Mouse (Mus musculus) liver, embryonic 16.5 days (tissue): ENCODE measurements around the gene Fstl1. TPM values are rescaled to one million over a fixed set of nuclear protein-coding genes. Genes with fewer than 3 reads are reported as not detected.

ENCODE experiments used
- ATAC-seq: fragments of 200-750 bp; cut with Nextera tagmentation; 2 replicates; pipeline ENCODE4 v1.8.0; 2017; ENCODE audit warnings: low read depth, mild to moderate bottlenecking, moderate number of reproducible peaks, moderate library complexity
- H3K27ac ChIP-seq: fragments of 300-500 bp; sonication (generic); 2 replicates; pipeline ENCODE4 v1.5.1; 2014; ENCODE audit warnings: mild to moderate bottlenecking, low read length
- H3K27me3 ChIP-seq: fragments of 300-500 bp; sonication (generic); 2 replicates; pipeline ENCODE4 v1.6.1; 2014; ENCODE audit warnings: low read depth, low read length, mixed read lengths; ENCODE audit not compliant: control insufficient read depth, insufficient read depth
- H3K36me3 ChIP-seq: fragments of 300-500 bp; sonication (generic); 2 replicates; pipeline ENCODE4 v1.6.1; 2014; ENCODE audit warnings: mild to moderate bottlenecking; ENCODE audit not compliant: control insufficient read depth, insufficient read depth
- H3K4me1 ChIP-seq: fragments of 300-500 bp; sonication (generic); 2 replicates; pipeline ENCODE4 v1.6.1; 2014; ENCODE audit warnings: low read depth, low read length, mixed read lengths; ENCODE audit not compliant: control insufficient read depth
- H3K4me2 ChIP-seq: fragments of 300-500 bp; sonication (generic); 2 replicates; pipeline ENCODE4 v1.6.1; 2014; ENCODE audit warnings: low read depth, low read length, mixed read lengths
- H3K4me3 ChIP-seq: fragments of 300-500 bp; sonication (generic); 2 replicates; pipeline ENCODE4 v1.5.1; 2014; ENCODE audit warnings: low read depth, mild to moderate bottlenecking, low read length
- H3K9ac ChIP-seq: fragments of 300-500 bp; sonication (generic); 2 replicates; pipeline ENCODE4 v1.6.1; 2014; ENCODE audit warnings: low read depth, low read length
- H3K9me3 ChIP-seq: fragments of 300-500 bp; sonication (generic); replicated peaks from 2 replicates; pipeline ENCODE4 v1.6.1; 2016; ENCODE audit warnings: low read length; ENCODE audit not compliant: control insufficient read depth
- WGBS: fragments of 180-500 bp; shearing (Covaris S2); extraction: QIAGEN DNeasy Blood & Tissue Kit; methylation state at CpG from one replicate; pipeline ENCODE4 v1.1.7; 2014; ENCODE audit not compliant: insufficient replicate concordance; 5-methylcytosine and 5-hydroxymethylcytosine counted together
- polyA plus RNA-seq: library from polyadenylated mRNA; unstranded; fragments of >200 nt; fragmentation: Nextera tagmentation; extraction: Ambion mirVana; gene quantifications from 2 replicates; pipeline ENCODE4 v1.2.1, GENCODE M21; 2015

The Fstl1 gene
- polyA plus RNA-seq, 1 experiment from 2014 or later: 21.5 TPM

- Histone ChIP-seq H3K27me3 (no peaks in the 10 kb centered on the region), H3K27ac (no peak overlapping the region), H3K36me3 (no peaks in the 10 kb centered on the region), H3K4me1 (peaks cover 2% of the 10 kb centered on the region; the same call in 1 of the 2 replicates), H3K4me2 (no peak overlapping the region), H3K9me3 (no peaks in the 10 kb centered on the region), H3K4me3 (no peak overlapping the region), H3K9ac (no peak overlapping the region)
- ATAC-seq: no peak
- 63% methylated on average over 6 of the region's 6 CpGs for WGBS
Observed at GRCm38 (mm10) chr16:37809623-37809992, 32.9 kb downstream of the Fstl1 start.

DNA sequence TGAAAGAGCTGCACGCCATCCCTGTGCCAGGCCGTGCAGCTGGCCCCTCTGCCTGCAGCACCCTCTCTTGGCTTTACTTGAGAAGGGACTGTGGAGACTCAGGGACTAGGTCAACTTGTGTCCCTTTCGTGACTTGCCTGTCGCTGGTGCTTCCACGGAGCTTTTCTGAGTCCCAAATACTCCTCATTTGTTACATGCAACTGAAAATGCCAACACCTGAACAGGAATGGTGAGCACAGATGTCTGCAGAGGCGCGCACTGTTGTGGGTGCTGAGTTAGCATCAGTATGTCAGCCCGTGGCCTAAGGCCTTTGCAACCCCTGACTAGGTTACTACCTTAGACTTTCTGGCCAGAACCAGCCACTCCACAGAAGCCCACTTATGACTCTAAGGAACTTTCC, 35.2 kb downstream of the Fstl1 start:
- WGBS: 70% methylated on average over 8 of the region's 8 CpGs

DNA sequence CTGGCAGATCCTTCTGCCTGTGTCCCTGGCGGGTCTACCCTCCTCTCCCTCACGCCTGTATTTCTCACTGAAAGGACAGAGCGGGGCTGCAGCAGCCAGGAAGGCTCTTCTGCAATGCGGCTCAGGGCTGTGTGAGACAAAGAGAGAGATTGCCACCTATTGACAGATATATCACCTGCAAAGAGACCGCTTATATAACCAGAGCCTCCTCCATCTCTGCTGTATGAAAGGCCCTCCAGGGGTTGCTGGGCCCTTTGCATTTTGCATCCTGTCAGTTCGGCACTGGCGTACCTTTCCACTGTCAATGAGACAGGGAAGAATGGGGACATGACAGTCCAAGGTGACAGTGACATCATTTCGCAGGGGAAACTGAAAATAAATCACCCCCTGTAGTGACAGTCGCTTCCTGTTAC, 35.8 kb downstream of the Fstl1 start:
- WGBS: 30% methylated on average over 9 of the region's 9 CpGs
- no peak overlapping the region for H3K4me2 ChIP-seq
- no peak overlapping the region for H3K4me3 ChIP-seq
- ATAC-seq: peak; percentile 40; the same call in 1 of the 2 replicates
- no peak overlapping the region for H3K9ac ChIP-seq
- H3K4me1 ChIP-seq: peaks cover 2% of the 10 kb centered on the region; the same call in 1 of the 2 replicates
- no peaks in the 10 kb centered on the region for H3K27me3 ChIP-seq
- no peaks in the 10 kb centered on the region for H3K36me3 ChIP-seq
- H3K9me3 ChIP-seq: no peaks in the 10 kb centered on the region
- no peak overlapping the region for H3K27ac ChIP-seq

More for the DNA sequence above, 35.2 kb downstream of the Fstl1 start:
- Histone ChIP-seq H3K9me3 (no peaks in the 10 kb centered on the region), H3K4me1 (peaks cover 2% of the 10 kb centered on the region; the same call in 1 of the 2 replicates), H3K27me3 (no peaks in the 10 kb centered on the region), H3K9ac (no peak overlapping the region), H3K27ac (no peak overlapping the region), H3K4me2 (no peak overlapping the region), H3K36me3 (no peaks in the 10 kb centered on the region), H3K4me3 (no peak overlapping the region)
- no peak for ATAC-seq

- H3K9me3 ChIP-seq: no peaks in the 10 kb centered on the region
- ATAC-seq: no peak
- no peak overlapping the region for H3K27ac ChIP-seq
- 24% methylated on average over 5 of the region's 5 CpGs for WGBS
- no peak overlapping the region for H3K4me3 ChIP-seq
- no peak overlapping the region for H3K9ac ChIP-seq
- no peaks in the 10 kb centered on the region for H3K36me3 ChIP-seq
- H3K4me2 ChIP-seq: peak overlapping the region; percentile 19; the same call in 1 of the 2 replicates
- peaks cover 2% of the 10 kb centered on the region; the same call in 1 of the 2 replicates for H3K4me1 ChIP-seq
- no peaks in the 10 kb centered on the region for H3K27me3 ChIP-seq
Observed at GRCm38 (mm10) chr16:37813691-37814382, 37.2 kb downstream of the Fstl1 start.

- no peak overlapping the region for H3K4me3 ChIP-seq
Observed at GRCm38 (mm10) chr16:37814383-37814971, 37.8 kb downstream of the Fstl1 start.

GRCm38 (mm10) chr16:37817986-37818385, 41.3 kb downstream of the Fstl1 start:
- H3K27ac ChIP-seq: no peak overlapping the region
- no peaks in the 10 kb centered on the region for H3K36me3 ChIP-seq
- ATAC-seq: no peak
- H3K4me1 ChIP-seq: peaks cover 2% of the 10 kb centered on the region; the same call in 1 of the 2 replicates
- no peaks in the 10 kb centered on the region for H3K27me3 ChIP-seq
- no peaks in the 10 kb centered on the region for H3K9me3 ChIP-seq
- no peak overlapping the region for H3K4me3 ChIP-seq
- no peak overlapping the region for H3K4me2 ChIP-seq
- H3K9ac ChIP-seq: no peak overlapping the region
- 68% methylated on average over 4 of the region's 4 CpGs for WGBS

More at GRCm38 (mm10) chr16:37814383-37814971, 37.8 kb downstream of the Fstl1 start:
- Histone ChIP-seq H3K9ac (no peak overlapping the region), H3K4me2 (peak overlapping the region; percentile 19; the same call in 1 of the 2 replicates), H3K27me3 (no peaks in the 10 kb centered on the region), H3K27ac (no peak overlapping the region), H3K36me3 (no peaks in the 10 kb centered on the region), H3K9me3 (no peaks in the 10 kb centered on the region), H3K4me1 (peaks cover 2% of the 10 kb centered on the region; the same call in 1 of the 2 replicates)
- peak; percentile 87 for ATAC-seq
- WGBS: 22% methylated on average over 7 of the region's 7 CpGs

DNA sequence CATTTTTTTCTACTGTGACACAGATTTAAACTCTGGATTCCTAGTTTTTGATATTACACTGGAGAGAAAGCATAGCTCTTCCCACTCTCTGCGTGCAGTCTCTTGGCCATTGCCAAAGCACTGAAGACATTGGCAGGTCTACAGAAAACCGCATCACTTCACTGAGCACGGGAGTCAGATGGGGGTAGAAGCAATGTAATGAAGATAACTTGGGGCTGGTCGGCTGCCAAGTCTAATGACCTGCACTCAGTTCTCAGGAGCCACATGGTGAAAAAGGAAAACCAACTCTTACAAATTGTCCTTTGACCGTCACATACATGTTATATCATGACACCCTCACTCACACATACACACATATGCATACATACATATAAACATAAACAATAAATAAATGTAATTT, 47.3 kb downstream of the Fstl1 start:
- no peaks in the 10 kb centered on the region for H3K36me3 ChIP-seq
- ATAC-seq: no peak
- no peak overlapping the region for H3K4me2 ChIP-seq
- no peak overlapping the region for H3K4me3 ChIP-seq
- H3K4me1 ChIP-seq: no peaks in the 10 kb centered on the region
- no peaks in the 10 kb centered on the region for H3K9me3 ChIP-seq
- no peaks in the 10 kb centered on the region for H3K27me3 ChIP-seq
- 69% methylated on average over 5 of the region's 5 CpGs for WGBS
- H3K9ac ChIP-seq: no peak overlapping the region
- no peak overlapping the region for H3K27ac ChIP-seq

- no peak overlapping the region for H3K27ac ChIP-seq
- no peak overlapping the region for H3K4me2 ChIP-seq
- H3K9ac ChIP-seq: no peak overlapping the region
- no peaks in the 10 kb centered on the region for H3K9me3 ChIP-seq
- no peak for ATAC-seq
- H3K4me1 ChIP-seq: no peaks in the 10 kb centered on the region
- WGBS: 70% methylated on average over 12 of the region's 12 CpGs
- H3K4me3 ChIP-seq: no peak overlapping the region
- no peaks in the 10 kb centered on the region for H3K27me3 ChIP-seq
- no peaks in the 10 kb centered on the region for H3K36me3 ChIP-seq
Observed at GRCm38 (mm10) chr16:37824778-37825505, 48.3 kb downstream of the Fstl1 start.

DNA sequence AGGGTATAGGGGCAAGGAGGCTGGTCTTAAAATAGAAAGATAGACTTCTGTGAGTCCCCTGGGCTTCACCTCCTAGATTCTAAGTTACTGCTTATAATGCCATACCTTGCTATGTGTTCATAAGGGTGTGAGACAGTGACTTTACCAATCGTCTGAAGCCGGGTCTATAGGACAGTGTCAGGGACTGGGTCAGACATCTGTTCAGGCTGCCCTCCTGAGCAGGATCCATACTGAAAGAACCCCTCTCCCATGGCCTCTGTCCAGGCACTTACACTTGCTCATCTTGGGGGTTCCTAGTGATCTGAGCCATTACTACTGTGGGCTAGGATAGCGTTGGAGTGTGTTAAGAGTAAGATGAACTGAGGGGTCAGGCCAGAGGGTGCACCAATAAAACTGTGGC, 49.6 kb downstream of the Fstl1 start:
- no peak overlapping the region for H3K9ac ChIP-seq
- no peaks in the 10 kb centered on the region for H3K27me3 ChIP-seq
- H3K36me3 ChIP-seq: no peaks in the 10 kb centered on the region
- H3K9me3 ChIP-seq: no peaks in the 10 kb centered on the region
- no peak overlapping the region for H3K4me3 ChIP-seq
- WGBS: 83% methylated on average over 3 of the region's 3 CpGs
- no peak overlapping the region for H3K27ac ChIP-seq
- H3K4me2 ChIP-seq: no peak overlapping the region
- no peaks in the 10 kb centered on the region for H3K4me1 ChIP-seq
- no peak for ATAC-seq
